Mouse (Mus musculus): ENCODE data around the gene Arhgef10l. TPM values are rescaled to one million over a fixed set of nuclear protein-coding genes. Genes with fewer than 3 reads are reported as not detected.

Arhgef10l gene
- polyA plus RNA-seq, 1 experiment from 2014 or later, result 15.9 TPM

Small RNA genes within 50 kb of the gene (microRNA-seq; reads per million reads assigned to microRNA genes)
- not detected for gene Gm23045

Other genes starting within 250 kb of the Arhgef10l start
- gene Rcc2, start 34.5 kb upstream of the Arhgef10l start, polyA plus RNA-seq (2014; fragmentation: Nextera tagmentation; extraction: Ambion mirVana), result 15.1 and 16.1 TPM in 2 replicates
- gene Padi6, start 76.6 kb upstream of the Arhgef10l start, polyA plus RNA-seq (2014; fragmentation: Nextera tagmentation; extraction: Ambion mirVana), result not detected in 2 replicates
- gene Padi4, start 108.2 kb upstream of the Arhgef10l start, polyA plus RNA-seq (2014; fragmentation: Nextera tagmentation; extraction: Ambion mirVana), result 1.9 and 2.1 TPM in 2 replicates
- gene Padi3, start 144.6 kb upstream of the Arhgef10l start, polyA plus RNA-seq (2014; fragmentation: Nextera tagmentation; extraction: Ambion mirVana), result not detected in 2 replicates
- 0.09 TPM in 1 of 2 replicates, not detected in the other for gene Padi1, start 179.8 kb upstream of the Arhgef10l start, polyA plus RNA-seq (2014; fragmentation: Nextera tagmentation; extraction: Ambion mirVana)
- 0.89 and 1.2 TPM in 2 replicates for gene Padi2, start 240.3 kb upstream of the Arhgef10l start, polyA plus RNA-seq (2014; fragmentation: Nextera tagmentation; extraction: Ambion mirVana)